Mouse (Mus musculus) liver, embryonic 15.5 days (tissue): ENCODE measurements around the gene Tbc1d20. TPM values are rescaled to one million over a fixed set of nuclear protein-coding genes. Genes with fewer than 3 reads are reported as not detected.

Experiments used
- ATAC-seq: fragments of 200-750 bp; cut with Nextera tagmentation; 2 replicates; pipeline ENCODE4 v1.8.0; 2017; ENCODE audit warnings: moderate number of reproducible peaks, mild to moderate bottlenecking, moderate library complexity; ENCODE audit not compliant: insufficient read depth
- H3K27ac ChIP-seq: fragments of 300-500 bp; sonication (generic); replicated peaks from 2 replicates; pipeline ENCODE4 v1.5.1; 2015; ENCODE audit warnings: mild to moderate bottlenecking, inconsistent platforms
- H3K27me3 ChIP-seq: fragments of 300-500 bp; sonication (generic); 2 replicates; pipeline ENCODE4 v1.6.1; 2015; ENCODE audit warnings: mild to moderate bottlenecking, inconsistent platforms
- H3K36me3 ChIP-seq: fragments of 300-500 bp; sonication (generic); replicated peaks from 2 replicates; pipeline ENCODE4 v1.6.1; 2015; ENCODE audit warnings: moderate library complexity, mild to moderate bottlenecking, inconsistent platforms
- H3K4me1 ChIP-seq: fragments of 300-500 bp; sonication (generic); replicated peaks from 2 replicates; pipeline ENCODE4 v1.6.1; 2015; ENCODE audit warnings: inconsistent platforms
- H3K4me2 ChIP-seq: fragments of 300-500 bp; sonication (generic); 2 replicates; pipeline ENCODE4 v1.6.1; 2015; ENCODE audit warnings: moderate library complexity, mild to moderate bottlenecking, inconsistent platforms
- H3K4me3 ChIP-seq: fragments of 300-500 bp; sonication (generic); replicated peaks from 2 replicates; pipeline ENCODE4 v1.5.1; 2015; ENCODE audit warnings: mild to moderate bottlenecking, inconsistent platforms
- H3K9ac ChIP-seq: fragments of 300-500 bp; sonication (generic); 2 replicates; pipeline ENCODE4 v1.6.1; 2015; ENCODE audit warnings: moderate library complexity, mild to moderate bottlenecking, inconsistent platforms
- H3K9me3 ChIP-seq: fragments of 300-500 bp; sonication (generic); replicated peaks from 2 replicates; pipeline ENCODE4 v1.6.1; 2016; ENCODE audit warnings: inconsistent platforms
- WGBS: fragments of 180-500 bp; shearing (Covaris S2); methylation state at CpG from one replicate; pipeline ENCODE4 v1.1.7; 2015; ENCODE audit warnings: mixed read lengths; ENCODE audit not compliant: insufficient replicate concordance; 5-methylcytosine and 5-hydroxymethylcytosine counted together
- polyA plus RNA-seq: library from polyadenylated mRNA; unstranded; fragments of >200 nt; fragmentation: Nextera tagmentation; extraction: Ambion mirVana; gene quantifications from 2 replicates; pipeline ENCODE4 v1.2.1, GENCODE M21; 2015

Gene Tbc1d20
- polyA plus RNA-seq, 1 experiment from 2014 or later = 10.7 TPM

DNA sequence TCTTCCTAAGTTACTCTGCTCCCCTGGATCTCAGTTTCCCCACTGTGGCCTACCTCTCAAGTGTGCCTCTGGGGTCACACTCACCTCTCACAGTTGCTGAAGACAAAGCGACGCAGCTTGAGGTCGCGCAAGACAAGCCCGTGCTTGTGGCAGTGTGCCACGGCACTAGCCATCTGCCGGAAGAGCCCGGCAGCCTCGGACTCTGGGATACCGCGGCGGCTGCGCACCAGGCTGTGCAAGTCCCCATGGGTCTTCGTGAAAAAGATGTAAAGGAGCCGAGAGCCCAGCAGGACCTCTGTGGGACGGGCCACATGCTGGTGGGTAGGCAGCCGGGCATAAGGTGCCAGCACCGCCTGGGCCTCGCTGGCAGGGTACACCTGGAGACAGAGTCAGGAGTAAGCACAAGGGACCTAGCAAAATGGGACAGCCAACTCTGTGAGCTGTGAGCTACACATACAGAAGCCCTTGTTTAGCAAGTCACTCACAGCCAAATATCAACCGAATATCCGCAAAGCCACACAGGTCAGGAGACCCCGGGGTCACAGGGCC lies 46.1 kb downstream of the Tbc1d20 start:
- 84% methylated on average over 22 of the region's 22 CpGs for WGBS
- no peak for ATAC-seq
- Histone ChIP-seq H3K27ac (no peak overlapping the region), H3K36me3 (no peaks in the 10 kb centered on the region), H3K27me3 (peaks cover 18% of the 10 kb centered on the region; the same call in 1 of the 2 replicates), H3K4me1 (peaks cover 26% of the 10 kb centered on the region), H3K4me2 (no peak overlapping the region), H3K4me3 (no peak overlapping the region), H3K9ac (no peak overlapping the region), H3K9me3 (no peaks in the 10 kb centered on the region)

- peak within 1 kb of the TSS; percentile 70 for H3K27ac ChIP-seq
- WGBS = under 1% methylated on average over 52 of the region's 52 CpGs
- peaks cover 53% of the 10 kb centered on the region for H3K4me1 ChIP-seq
- H3K27me3 ChIP-seq = peaks cover 9% of the 10 kb centered on the region; the same call in 1 of the 2 replicates
- H3K4me3 ChIP-seq = peak within 1 kb of the TSS; percentile 69
- no peaks in the 10 kb centered on the region for H3K36me3 ChIP-seq
- peak within 1 kb of the TSS; percentile 98 for H3K4me2 ChIP-seq
- peak; percentile 83 for ATAC-seq
- peak within 1 kb of the TSS; percentile 75 for H3K9ac ChIP-seq
- no peaks in the 10 kb centered on the region for H3K9me3 ChIP-seq
Observed at GRCm38 (mm10) chr2:152343329-152344213, 49.9 kb downstream of the Tbc1d20 start, which contains the start of gene Trib3. Gene Trib3 (minus strand): TSS chr2:152344032.

- ATAC-seq = no peak
Observed at GRCm38 (mm10) chr2:152344361-152344760, 50.7 kb downstream of the Tbc1d20 start.

GRCm38 (mm10) chr2:152344909-152345308 lies 51.3 kb downstream of the Tbc1d20 start:
- no peak for ATAC-seq
- no peak overlapping the region for H3K9ac ChIP-seq
- no peak overlapping the region for H3K4me3 ChIP-seq
- peaks cover 9% of the 10 kb centered on the region; the same call in 1 of the 2 replicates for H3K27me3 ChIP-seq
- no peaks in the 10 kb centered on the region for H3K9me3 ChIP-seq
- H3K4me1 ChIP-seq = peaks cover 63% of the 10 kb centered on the region
- no peak overlapping the region for H3K27ac ChIP-seq
- H3K4me2 ChIP-seq = no peak overlapping the region; the same call in 1 of the 2 replicates
- H3K36me3 ChIP-seq = no peaks in the 10 kb centered on the region
- WGBS = 62% methylated on average over 5 of the region's 5 CpGs

More at GRCm38 (mm10) chr2:152344361-152344760, 50.7 kb downstream of the Tbc1d20 start:
- peak overlapping the region; percentile 98 for H3K4me2 ChIP-seq
- no peaks in the 10 kb centered on the region for H3K36me3 ChIP-seq
- peak overlapping the region; percentile 75 for H3K9ac ChIP-seq
- no peaks in the 10 kb centered on the region for H3K9me3 ChIP-seq
- H3K4me1 ChIP-seq = peaks cover 58% of the 10 kb centered on the region
- H3K27ac ChIP-seq = no peak overlapping the region; the same call in 1 of the 2 replicates
- peaks cover 9% of the 10 kb centered on the region; the same call in 1 of the 2 replicates for H3K27me3 ChIP-seq
- 14% methylated on average over 10 of the region's 10 CpGs for WGBS
- H3K4me3 ChIP-seq = peak overlapping the region; percentile 69

DNA sequence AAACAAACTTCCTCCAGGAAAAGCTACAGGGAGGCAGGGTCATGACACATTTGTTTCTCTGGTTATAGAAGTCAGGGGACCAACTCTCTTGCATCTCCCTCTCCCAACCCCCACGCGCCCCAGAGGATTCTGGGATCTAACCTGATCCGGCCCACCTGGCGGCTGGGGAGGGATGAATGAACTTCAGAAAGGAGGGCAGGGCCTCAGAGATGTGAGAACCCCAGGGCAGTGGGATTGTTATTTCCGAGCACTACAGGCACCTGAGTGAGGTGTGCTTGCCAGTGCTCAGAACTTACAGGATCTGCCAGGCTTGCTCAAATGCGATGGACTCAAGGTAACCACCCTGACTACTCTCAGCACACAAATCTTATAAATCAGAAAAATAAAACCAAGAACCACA lies 51.8 kb downstream of the Tbc1d20 start:
- Histone ChIP-seq H3K9me3 (no peaks in the 10 kb centered on the region), H3K4me2 (no peak overlapping the region), H3K4me3 (no peak overlapping the region), H3K9ac (no peak overlapping the region), H3K4me1 (peaks cover 67% of the 10 kb centered on the region), H3K27ac (no peak overlapping the region), H3K36me3 (no peaks in the 10 kb centered on the region), H3K27me3 (peaks cover 9% of the 10 kb centered on the region; the same call in 1 of the 2 replicates)
- no peak for ATAC-seq
- WGBS = 84% methylated on average over 6 of the region's 6 CpGs

DNA sequence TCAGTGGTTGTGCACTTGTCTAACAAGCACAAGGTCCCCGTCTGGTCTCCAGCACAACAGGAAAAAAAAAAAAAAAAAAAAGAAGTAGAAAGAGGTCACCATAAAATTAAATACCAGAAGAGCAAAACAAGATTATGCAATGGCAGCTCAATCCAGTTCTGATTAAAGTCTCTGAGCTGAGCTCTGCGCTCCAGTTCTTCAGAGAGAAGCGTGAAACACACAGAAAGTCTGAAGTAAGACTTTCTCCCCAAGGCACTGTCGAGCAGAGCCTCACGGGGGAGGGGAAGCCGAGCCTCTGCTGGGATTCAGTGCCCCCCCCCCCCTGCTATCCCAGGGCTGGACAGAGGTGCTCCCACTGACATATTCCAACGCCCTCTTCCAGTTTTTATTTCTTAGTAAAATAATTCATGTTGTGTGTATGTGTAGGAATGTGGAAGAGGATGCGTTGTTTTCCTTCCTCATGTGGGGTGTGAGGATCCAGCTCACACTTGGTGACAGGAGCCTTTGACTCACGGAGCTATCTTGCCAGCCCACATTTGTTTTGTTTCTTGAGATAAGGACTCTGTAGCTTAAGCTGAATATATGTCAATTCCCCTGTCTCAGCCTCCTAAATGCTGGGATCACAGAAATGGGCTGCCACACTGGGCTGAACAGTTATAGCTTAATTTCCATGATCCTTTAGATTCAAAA lies 53.3 kb downstream of the Tbc1d20 start:
- peak overlapping the region; percentile 80 for H3K27ac ChIP-seq
- H3K4me1 ChIP-seq = peaks cover 67% of the 10 kb centered on the region
- H3K4me3 ChIP-seq = peak overlapping the region; percentile 29
- no peaks in the 10 kb centered on the region for H3K36me3 ChIP-seq
- 15% methylated on average over 9 of the region's 9 CpGs for WGBS
- H3K27me3 ChIP-seq = peaks cover 9% of the 10 kb centered on the region; the same call in 1 of the 2 replicates
- ATAC-seq = peak; percentile 71
- no peaks in the 10 kb centered on the region for H3K9me3 ChIP-seq
- peak overlapping the region; percentile 23; the same call in 1 of the 2 replicates for H3K9ac ChIP-seq
- peak overlapping the region; percentile 67 for H3K4me2 ChIP-seq

- no peaks in the 10 kb centered on the region for H3K36me3 ChIP-seq
- no peak overlapping the region for H3K9ac ChIP-seq
- no peak for ATAC-seq
- H3K27ac ChIP-seq = peak overlapping the region; percentile 80
- no peaks in the 10 kb centered on the region for H3K9me3 ChIP-seq
- peaks cover 6% of the 10 kb centered on the region; the same call in 1 of the 2 replicates for H3K27me3 ChIP-seq
- no peak overlapping the region for H3K4me3 ChIP-seq
- H3K4me2 ChIP-seq = no peak overlapping the region
- WGBS = 68% methylated on average over 2 of the region's 2 CpGs
- peaks cover 64% of the 10 kb centered on the region for H3K4me1 ChIP-seq
Observed at GRCm38 (mm10) chr2:152347722-152348121, 54.1 kb downstream of the Tbc1d20 start.

DNA sequence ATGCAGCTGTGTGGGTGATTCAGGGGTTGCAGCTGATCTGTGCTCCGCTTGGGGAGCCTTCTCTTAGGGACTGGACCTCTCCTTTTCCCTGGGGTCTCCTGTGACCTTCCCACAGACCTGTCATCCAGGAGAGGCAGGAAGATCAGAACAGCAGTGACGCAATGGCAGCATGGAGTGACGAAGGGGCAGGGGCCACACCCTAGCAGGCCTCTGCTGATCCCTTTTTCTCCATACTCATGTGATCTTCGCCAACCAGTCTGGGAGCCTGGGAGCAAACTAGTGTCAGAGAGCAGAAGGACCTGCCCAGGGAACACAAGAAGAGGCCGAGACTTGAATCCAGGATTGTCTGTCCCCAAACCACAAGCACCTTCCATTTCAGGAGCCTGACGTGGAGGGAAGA lies 55.6 kb downstream of the Tbc1d20 start:
- 0 out of 2 replicates have a peak overlapping the region, but pooled peaks have one; percentile 14 for H3K27ac ChIP-seq
- ATAC-seq = no peak
- 61% methylated on average over 6 of the region's 6 CpGs for WGBS

DNA sequence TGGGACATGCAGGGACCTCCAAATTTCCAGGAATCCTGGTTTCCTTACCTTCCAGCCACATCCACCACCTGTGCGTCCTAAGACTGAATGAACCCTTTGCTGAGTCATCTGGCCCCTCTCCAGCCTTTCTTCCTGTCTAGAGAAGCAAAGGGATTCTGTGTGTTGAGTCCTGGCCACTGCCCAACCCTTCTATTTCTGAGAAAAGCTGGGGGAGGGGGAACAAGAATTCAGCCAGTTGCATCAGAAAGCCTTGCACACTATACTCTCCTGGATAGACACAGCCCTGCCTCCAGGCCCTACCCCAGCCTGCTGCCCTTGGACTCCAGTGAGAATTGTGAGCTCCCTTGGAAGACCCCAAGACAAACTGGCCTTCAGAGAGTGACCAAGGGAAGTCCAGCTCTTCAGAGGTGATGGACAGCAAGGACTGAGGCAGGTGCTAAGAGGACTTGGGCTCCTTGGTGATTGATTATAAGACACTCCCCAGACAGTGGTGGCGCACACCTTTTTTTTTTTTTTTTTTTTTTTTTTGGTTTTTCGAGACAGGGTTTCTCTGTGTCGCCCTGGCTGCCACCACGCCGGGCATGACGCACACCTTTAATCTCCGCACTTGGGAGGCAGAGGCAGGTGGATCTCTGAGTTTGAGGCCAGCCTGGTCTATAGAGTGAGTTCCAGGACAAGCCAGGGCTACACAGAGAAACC lies 56.4 kb downstream of the Tbc1d20 start:
- Histone ChIP-seq H3K36me3 (no peaks in the 10 kb centered on the region), H3K4me2 (no peak overlapping the region), H3K4me3 (no peak overlapping the region), H3K27ac (0 out of 2 replicates have a peak overlapping the region, but pooled peaks have one; percentile 14), H3K9ac (no peak overlapping the region), H3K9me3 (no peaks in the 10 kb centered on the region), H3K4me1 (peaks cover 44% of the 10 kb centered on the region), H3K27me3 (no peaks in the 10 kb centered on the region)
- 0 out of 2 replicates have a peak, but pooled peaks have one; percentile 19 for ATAC-seq
- WGBS = 65% methylated on average over 8 of the region's 8 CpGs

More for the DNA sequence above, 55.6 kb downstream of the Tbc1d20 start:
- H3K36me3 ChIP-seq = no peaks in the 10 kb centered on the region
- H3K9ac ChIP-seq = no peak overlapping the region
- no peak overlapping the region for H3K4me3 ChIP-seq
- no peaks in the 10 kb centered on the region for H3K27me3 ChIP-seq
- peaks cover 50% of the 10 kb centered on the region for H3K4me1 ChIP-seq
- H3K4me2 ChIP-seq = no peak overlapping the region
- H3K9me3 ChIP-seq = no peaks in the 10 kb centered on the region

- H3K27me3 ChIP-seq = no peaks in the 10 kb centered on the region
- no peak overlapping the region for H3K9ac ChIP-seq
- 72% methylated on average over 3 of the region's 3 CpGs for WGBS
- H3K4me2 ChIP-seq = no peak overlapping the region
- ATAC-seq = no peak
- H3K9me3 ChIP-seq = no peaks in the 10 kb centered on the region
- no peaks in the 10 kb centered on the region for H3K36me3 ChIP-seq
- H3K4me3 ChIP-seq = no peak overlapping the region
- no peak overlapping the region for H3K27ac ChIP-seq
- peaks cover 4% of the 10 kb centered on the region; the same call in 1 of the 2 replicates for H3K4me1 ChIP-seq
Observed at GRCm38 (mm10) chr2:152357254-152357653, 63.6 kb downstream of the Tbc1d20 start.
